Mouse (Mus musculus) embryonic fibroblast, embryonic 13.5 days (primary cell): ENCODE results near the gene Gpr157.

Experiments used
- CTCF ChIP-seq: IDR thresholded peaks from 2 replicates; pipeline ENCODE4 v1.5.1; 2011; ENCODE audit warnings: mild to moderate bottlenecking, control low read depth, low read length, moderate library complexity, borderline replicate concordance; ENCODE audit not compliant: insufficient read depth
- POLR2A ChIP-seq: IDR thresholded peaks from 2 replicates; pipeline ENCODE4 v1.6.1; 2011; ENCODE audit warnings: low read depth, mild to moderate bottlenecking, control low read depth, low read length, moderate library complexity

DNA sequence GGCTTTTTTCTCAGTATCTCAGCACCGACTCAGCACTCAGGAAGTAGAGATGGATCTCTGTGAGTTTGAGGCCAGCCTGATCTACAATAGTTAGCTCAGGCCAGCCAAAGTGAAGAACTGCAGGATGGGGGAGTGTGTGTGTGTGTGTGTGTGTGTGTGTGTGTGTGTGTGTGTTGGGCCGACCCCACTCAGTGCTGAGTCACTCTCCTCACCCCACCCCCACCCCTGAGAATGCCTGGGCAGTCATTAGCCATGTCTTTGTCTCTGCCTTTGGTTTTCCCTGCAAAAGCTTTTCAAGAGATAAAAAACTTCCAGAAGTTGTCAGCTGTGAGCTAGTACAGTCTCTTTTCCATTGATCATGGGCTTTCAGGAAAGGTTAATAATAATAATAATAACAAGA, 43.5 kb downstream of the Gpr157 start:
- TF ChIP-seq CTCF (no peak), POLR2A (no peak)
